Mouse (Mus musculus) midbrain, embryonic 15.5 days (tissue): Measurements from ENCODE around the gene Pold2. TPM values are rescaled to one million over a fixed set of nuclear protein-coding genes. Genes with fewer than 3 reads are reported as not detected.
A peak's percentile ranks its signal among the peaks of the same experiment; 100 is the strongest.

Source experiments
- ATAC-seq: fragments of 200-750 bp; cut with Nextera tagmentation; replicated peaks from 2 replicates; pipeline ENCODE4 v1.8.0; 2017; ENCODE audit warnings: moderate TSS enrichment
- H3K27ac ChIP-seq: fragments of 300-500 bp; sonication (generic); 2 replicates; pipeline ENCODE4 v1.5.1; 2015; ENCODE audit warnings: mild to moderate bottlenecking, inconsistent platforms
- H3K27me3 ChIP-seq: fragments of 300-500 bp; sonication (generic); replicated peaks from 2 replicates; pipeline ENCODE4 v1.6.1; 2015; ENCODE audit warnings: inconsistent platforms
- H3K36me3 ChIP-seq: fragments of 300-500 bp; sonication (generic); replicated peaks from 2 replicates; pipeline ENCODE4 v1.6.1; 2015; ENCODE audit warnings: inconsistent platforms
- H3K4me1 ChIP-seq: fragments of 300-500 bp; sonication (generic); 2 replicates; pipeline ENCODE4 v1.6.1; 2015; ENCODE audit warnings: inconsistent platforms
- H3K4me2 ChIP-seq: fragments of 300-500 bp; sonication (generic); 2 replicates; pipeline ENCODE4 v1.6.1; 2015; ENCODE audit warnings: inconsistent platforms, mild to moderate bottlenecking, moderate library complexity
- H3K4me3 ChIP-seq: fragments of 300-500 bp; sonication (generic); 2 replicates; pipeline ENCODE4 v1.5.1; 2015; ENCODE audit warnings: mild to moderate bottlenecking, inconsistent platforms
- H3K9ac ChIP-seq: fragments of 300-500 bp; sonication (generic); 2 replicates; pipeline ENCODE4 v1.6.1; 2015; ENCODE audit warnings: mild to moderate bottlenecking, inconsistent platforms
- H3K9me3 ChIP-seq: fragments of 300-500 bp; sonication (generic); 2 replicates; pipeline ENCODE4 v1.6.1; 2016; ENCODE audit warnings: inconsistent platforms
- WGBS: fragments of 180-500 bp; shearing (Covaris S2); methylation state at CpG from one replicate; pipeline ENCODE4 v1.1.7; 2015; ENCODE audit warnings: mixed read lengths; 5-methylcytosine and 5-hydroxymethylcytosine counted together
- polyA plus RNA-seq: library from polyadenylated mRNA; unstranded; fragments of >200 nt; fragmentation: Nextera tagmentation; extraction: Ambion mirVana; gene quantifications from 2 replicates; pipeline ENCODE4 v1.2.1, GENCODE M21; 2015

Gene Pold2
- polyA plus RNA-seq, 1 experiment from 2014 or later: 51.0 TPM

GRCm38 (mm10) chr11:5870069-5870468 is 8.0 kb downstream of the Pold2 start:
- no peak for ATAC-seq
- no peak overlapping the region for H3K4me2 ChIP-seq
- peaks cover 9% of the 10 kb centered on the region for H3K36me3 ChIP-seq
- no peak overlapping the region for H3K27ac ChIP-seq
- H3K4me3 ChIP-seq: no peak overlapping the region
- WGBS: 86% methylated on average over 16 of the region's 16 CpGs
- H3K27me3 ChIP-seq: no peaks in the 10 kb centered on the region
- no peaks in the 10 kb centered on the region for H3K9me3 ChIP-seq
- no peaks in the 10 kb centered on the region for H3K4me1 ChIP-seq
- H3K9ac ChIP-seq: no peak overlapping the region

GRCm38 (mm10) chr11:5869331-5869730 is 8.8 kb downstream of the Pold2 start:
- Histone ChIP-seq H3K9ac (no peak overlapping the region), H3K4me1 (no peaks in the 10 kb centered on the region), H3K4me3 (no peak overlapping the region), H3K9me3 (no peaks in the 10 kb centered on the region), H3K27ac (no peak overlapping the region), H3K36me3 (peaks cover 9% of the 10 kb centered on the region), H3K27me3 (no peaks in the 10 kb centered on the region), H3K4me2 (no peak overlapping the region)
- 91% methylated on average over 16 of the region's 16 CpGs for WGBS
- ATAC-seq: no peak

GRCm38 (mm10) chr11:5868324-5868723 is 9.8 kb downstream of the Pold2 start:
- no peak overlapping the region for H3K4me3 ChIP-seq
- H3K9me3 ChIP-seq: no peaks in the 10 kb centered on the region
- peaks cover 1% of the 10 kb centered on the region; the same call in 1 of the 2 replicates for H3K27me3 ChIP-seq
- no peaks in the 10 kb centered on the region for H3K4me1 ChIP-seq
- H3K9ac ChIP-seq: no peak overlapping the region
- no peak overlapping the region for H3K27ac ChIP-seq
- 90% methylated on average over 12 of the region's 12 CpGs for WGBS
- no peak for ATAC-seq
- H3K4me2 ChIP-seq: no peak overlapping the region
- H3K36me3 ChIP-seq: peaks cover 9% of the 10 kb centered on the region

- Histone ChIP-seq H3K4me1 (peaks cover 1% of the 10 kb centered on the region; the same call in 1 of the 2 replicates), H3K9me3 (no peaks in the 10 kb centered on the region), H3K9ac (no peak overlapping the region), H3K4me3 (no peak overlapping the region), H3K27me3 (peaks cover 13% of the 10 kb centered on the region), H3K36me3 (peaks cover 3% of the 10 kb centered on the region), H3K4me2 (no peak overlapping the region), H3K27ac (no peak overlapping the region)
- WGBS: 88% methylated on average over 2 of the region's 2 CpGs
- no peak for ATAC-seq
Measured at GRCm38 (mm10) chr11:5867196-5867595, 10.9 kb downstream of the Pold2 start.

- no peak for ATAC-seq
- Histone ChIP-seq H3K9me3 (no peaks in the 10 kb centered on the region), H3K4me2 (0 out of 2 replicates have a peak overlapping the region, but pooled peaks have one; percentile 50), H3K9ac (no peak overlapping the region), H3K4me3 (peak overlapping the region; percentile 26), H3K27ac (no peak overlapping the region), H3K4me1 (peaks cover 10% of the 10 kb centered on the region), H3K27me3 (peaks cover 31% of the 10 kb centered on the region), H3K36me3 (no peaks in the 10 kb centered on the region)
- WGBS: 33% methylated on average over 15 of the region's 15 CpGs
Measured at GRCm38 (mm10) chr11:5862394-5863105, 15.5 kb downstream of the Pold2 start.

- H3K27ac ChIP-seq: no peak within 1 kb of the TSS
- peaks cover 10% of the 10 kb centered on the region for H3K4me1 ChIP-seq
- no peaks in the 10 kb centered on the region for H3K9me3 ChIP-seq
- 0 out of 2 replicates have a peak, but pooled peaks have one; percentile 50 for ATAC-seq
- peak within 1 kb of the TSS; percentile 26 for H3K4me3 ChIP-seq
- H3K27me3 ChIP-seq: peaks cover 31% of the 10 kb centered on the region
- H3K4me2 ChIP-seq: peak within 1 kb of the TSS; percentile 50
- H3K36me3 ChIP-seq: no peaks in the 10 kb centered on the region
- WGBS: 5% methylated on average over 58 of the region's 59 CpGs
- H3K9ac ChIP-seq: peak within 1 kb of the TSS; percentile 13
Measured at GRCm38 (mm10) chr11:5861678-5862393, 16.3 kb downstream of the Pold2 start, which contains the start of gene Aebp1. Aebp1 (plus strand) TSS chr11:5861947.

- Histone ChIP-seq H3K27me3 (peaks cover 31% of the 10 kb centered on the region), H3K9ac (no peak overlapping the region), H3K4me3 (no peak overlapping the region), H3K4me1 (peaks cover 10% of the 10 kb centered on the region), H3K36me3 (no peaks in the 10 kb centered on the region), H3K4me2 (no peak overlapping the region), H3K9me3 (no peaks in the 10 kb centered on the region), H3K27ac (no peak overlapping the region)
- WGBS: 56% methylated on average over 6 of the region's 6 CpGs
- ATAC-seq: no peak
Measured at GRCm38 (mm10) chr11:5860639-5861038, 17.5 kb downstream of the Pold2 start.

- Histone ChIP-seq H3K36me3 (no peaks in the 10 kb centered on the region), H3K27ac (no peak overlapping the region), H3K4me3 (no peak overlapping the region), H3K9ac (no peak overlapping the region), H3K4me1 (peaks cover 10% of the 10 kb centered on the region), H3K4me2 (no peak overlapping the region), H3K9me3 (no peaks in the 10 kb centered on the region), H3K27me3 (peaks cover 31% of the 10 kb centered on the region)
- no peak for ATAC-seq
- WGBS: 86% methylated on average over 13 of the region's 13 CpGs
Measured at GRCm38 (mm10) chr11:5859883-5860550, 18.1 kb downstream of the Pold2 start.

- H3K9ac ChIP-seq: no peak overlapping the region
- ATAC-seq: no peak
- H3K9me3 ChIP-seq: no peaks in the 10 kb centered on the region
- 73% methylated on average over 1 of the region's 1 CpGs for WGBS
- H3K27ac ChIP-seq: no peak overlapping the region
- H3K4me2 ChIP-seq: no peak overlapping the region
- H3K4me1 ChIP-seq: peaks cover 10% of the 10 kb centered on the region
- peaks cover 31% of the 10 kb centered on the region for H3K27me3 ChIP-seq
- no peaks in the 10 kb centered on the region for H3K36me3 ChIP-seq
- no peak overlapping the region for H3K4me3 ChIP-seq
Measured at GRCm38 (mm10) chr11:5858723-5859122, 19.4 kb downstream of the Pold2 start.

GRCm38 (mm10) chr11:5856479-5857130 is 21.5 kb downstream of the Pold2 start:
- Histone ChIP-seq H3K27ac (no peak overlapping the region), H3K4me2 (no peak overlapping the region), H3K4me1 (peaks cover 3% of the 10 kb centered on the region), H3K9ac (no peak overlapping the region), H3K27me3 (peaks cover 13% of the 10 kb centered on the region), H3K4me3 (no peak overlapping the region), H3K9me3 (no peaks in the 10 kb centered on the region), H3K36me3 (no peaks in the 10 kb centered on the region)
- WGBS: 83% methylated on average over 8 of the region's 8 CpGs
- no peak for ATAC-seq

GRCm38 (mm10) chr11:5855902-5856301 is 22.2 kb downstream of the Pold2 start:
- Histone ChIP-seq H3K36me3 (no peaks in the 10 kb centered on the region), H3K27me3 (peaks cover 6% of the 10 kb centered on the region; the same call in 1 of the 2 replicates), H3K9ac (no peak overlapping the region), H3K4me1 (no peaks in the 10 kb centered on the region), H3K4me2 (no peak overlapping the region), H3K9me3 (no peaks in the 10 kb centered on the region), H3K27ac (no peak overlapping the region), H3K4me3 (no peak overlapping the region)
- ATAC-seq: no peak
- WGBS: 34% methylated on average over 7 of the region's 7 CpGs

- H3K36me3 ChIP-seq: no peaks in the 10 kb centered on the region
- H3K4me3 ChIP-seq: no peak overlapping the region
- H3K4me2 ChIP-seq: no peak overlapping the region
- no peak overlapping the region for H3K27ac ChIP-seq
- H3K9me3 ChIP-seq: no peaks in the 10 kb centered on the region
- no peak overlapping the region for H3K9ac ChIP-seq
- ATAC-seq: no peak
- H3K4me1 ChIP-seq: no peaks in the 10 kb centered on the region
- peaks cover 4% of the 10 kb centered on the region; the same call in 1 of the 2 replicates for H3K27me3 ChIP-seq
Measured at GRCm38 (mm10) chr11:5855481-5855880, 22.6 kb downstream of the Pold2 start.
